Mouse (Mus musculus): ENCODE data around the gene Gfral.
A peak's percentile ranks its signal among the peaks of the same experiment; 100 is the strongest.

The Gfral gene

DNA sequence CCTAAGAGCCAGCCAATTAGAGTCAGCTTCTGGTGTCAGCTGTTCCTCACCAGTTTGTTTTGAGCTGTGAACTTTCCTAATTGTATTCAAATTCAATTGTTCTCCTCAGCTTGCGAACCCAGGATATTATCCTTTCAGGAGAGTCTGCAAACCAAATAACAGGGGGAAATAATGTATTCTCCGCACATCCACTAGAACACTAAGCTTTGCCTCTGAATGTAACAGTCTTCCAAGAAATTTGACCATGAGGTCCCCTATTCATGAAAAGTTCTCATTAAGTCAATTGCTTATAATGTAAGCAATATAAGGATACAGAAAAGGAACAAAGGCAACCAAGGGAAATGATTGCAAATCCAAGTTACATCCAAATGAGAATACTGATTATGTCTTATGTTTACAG lies at the start of gene Gfral:
TSS of gene Gfral (minus strand) at position 101 of the 400 bp plus-strand sequence.
- DNase-seq = no peak

DNA sequence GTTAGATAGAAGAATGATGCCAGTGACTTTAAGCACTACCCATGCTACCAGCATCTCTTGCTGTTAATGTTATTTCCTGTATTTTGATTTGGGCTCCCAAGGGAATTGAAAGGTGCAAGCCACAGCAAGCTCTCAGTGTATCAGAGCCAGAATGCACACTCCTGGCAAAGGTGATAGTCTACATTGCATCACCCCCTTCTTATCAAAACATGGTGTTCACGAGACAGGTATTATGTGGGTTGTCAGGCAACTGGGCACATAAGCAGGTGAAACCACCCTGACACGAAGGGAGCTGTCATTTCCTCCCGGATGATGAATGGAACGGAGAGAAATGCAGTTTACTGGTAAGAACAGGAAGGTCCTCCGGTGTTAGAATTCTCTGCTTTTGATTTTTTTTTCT lies 44.3 kb upstream of the Gfral start:
- DNase-seq = no peak

GRCm38 (mm10) chr9:76252544-76252943 lies 39.1 kb upstream of the Gfral start:
- DNase-seq = no peak

- DNase-seq = no peak
Observed at GRCm38 (mm10) chr9:76252109-76252508, 38.7 kb upstream of the Gfral start.

- DNase-seq = no peak
Observed at GRCm38 (mm10) chr9:76242322-76242721, 28.9 kb upstream of the Gfral start.

- DNase-seq = no peak
Observed at GRCm38 (mm10) chr9:76237946-76238345, 24.5 kb upstream of the Gfral start.

DNA sequence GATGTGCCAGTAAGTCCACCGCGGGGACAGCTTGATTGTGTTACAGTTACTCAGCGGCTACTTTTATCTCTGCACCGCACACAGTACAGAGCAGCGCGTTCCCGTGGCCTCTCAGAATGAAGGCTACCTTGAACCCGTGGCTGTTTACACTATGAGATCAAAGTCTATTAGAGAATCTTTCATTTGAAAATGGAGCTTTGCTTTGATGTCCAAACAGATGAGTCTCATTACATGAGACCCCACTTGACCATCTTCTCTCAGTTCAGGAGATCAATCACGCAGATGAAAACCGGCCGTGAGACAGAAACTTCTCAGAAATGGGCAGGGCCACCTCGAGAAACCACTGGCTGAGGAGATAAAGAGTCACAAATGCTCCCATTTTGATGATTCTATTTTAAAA lies 23.8 kb upstream of the Gfral start:
- DNase-seq = peak; percentile 45

GRCm38 (mm10) chr9:76236626-76237025 lies 23.2 kb upstream of the Gfral start:
- peak; percentile 82 for DNase-seq

DNA sequence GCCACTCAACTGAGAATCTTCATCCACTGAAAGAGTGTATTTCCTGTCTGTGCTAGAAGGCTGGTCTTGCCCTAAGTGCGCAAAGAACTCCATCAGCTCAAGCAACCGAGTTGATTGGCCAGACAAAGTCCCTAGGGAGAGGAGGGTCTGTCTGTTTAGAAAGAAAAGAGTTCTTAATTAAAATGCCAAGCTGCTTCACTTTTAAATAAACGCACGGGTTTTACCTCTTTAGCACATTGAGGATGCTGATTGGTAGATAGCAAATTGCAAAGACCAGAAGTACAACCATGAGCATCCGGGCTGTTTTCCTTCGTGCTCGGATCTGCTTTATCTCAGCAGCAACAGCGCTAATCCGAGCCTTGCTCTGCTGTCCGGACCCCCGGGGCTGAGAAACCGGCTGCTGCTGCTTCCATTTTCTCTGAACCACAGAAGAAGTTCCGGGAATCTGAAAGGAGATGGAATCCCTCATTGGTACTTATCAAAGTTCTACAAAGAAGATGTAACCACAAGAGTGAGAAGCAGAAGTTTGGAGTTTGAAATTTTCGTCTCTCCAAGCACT lies 22.6 kb upstream of the Gfral start:
- peak; percentile 81 for DNase-seq

GRCm38 (mm10) chr9:76234899-76235298 lies 21.4 kb upstream of the Gfral start:
- DNase-seq = peak; percentile 34

DNA sequence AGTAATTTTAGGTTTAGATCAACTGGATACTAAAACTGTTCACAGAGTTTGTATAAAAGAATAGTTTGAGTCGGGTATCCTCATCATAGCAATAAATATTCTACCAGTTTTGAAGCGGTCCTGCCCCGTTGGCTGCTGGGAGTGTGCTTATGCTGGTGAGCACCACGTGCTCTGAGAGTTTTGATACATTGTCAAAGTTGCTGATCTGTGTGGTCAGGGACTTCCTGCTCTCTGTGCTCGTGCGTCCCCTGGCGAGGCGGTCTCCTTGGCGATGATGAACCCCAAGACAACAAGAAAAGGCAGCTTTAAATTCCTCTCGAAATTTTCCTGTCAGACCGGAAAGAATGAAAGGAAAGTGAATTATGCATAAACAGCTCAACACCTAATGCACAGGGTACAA lies 16.9 kb upstream of the Gfral start:
- no peak for DNase-seq

- DNase-seq = no peak
Observed at GRCm38 (mm10) chr9:76217178-76217975, 3.9 kb upstream of the Gfral start.

DNA sequence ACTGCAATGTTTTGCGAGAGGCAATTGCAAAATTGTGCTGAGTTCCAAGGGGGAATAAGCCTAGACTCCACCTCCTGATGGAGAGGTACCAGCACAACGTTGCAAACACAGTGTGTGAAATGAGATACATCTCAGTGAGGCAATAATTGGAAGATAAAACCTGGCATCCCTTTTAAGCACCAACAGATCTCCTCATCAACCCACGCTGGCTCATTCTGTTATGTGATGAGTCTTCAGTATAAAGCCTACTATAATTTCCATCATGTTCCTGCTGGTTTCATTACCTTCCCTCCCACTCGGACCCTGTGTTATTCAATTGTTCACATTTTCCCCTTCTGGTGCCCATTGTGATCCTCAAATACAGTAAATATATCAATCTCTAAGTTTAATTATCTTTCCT lies 1.2 kb upstream of the Gfral start:
- no peak for DNase-seq

- DNase-seq = no peak
Observed at GRCm38 (mm10) chr9:76196917-76197316, 16.5 kb downstream of the Gfral start.

DNA sequence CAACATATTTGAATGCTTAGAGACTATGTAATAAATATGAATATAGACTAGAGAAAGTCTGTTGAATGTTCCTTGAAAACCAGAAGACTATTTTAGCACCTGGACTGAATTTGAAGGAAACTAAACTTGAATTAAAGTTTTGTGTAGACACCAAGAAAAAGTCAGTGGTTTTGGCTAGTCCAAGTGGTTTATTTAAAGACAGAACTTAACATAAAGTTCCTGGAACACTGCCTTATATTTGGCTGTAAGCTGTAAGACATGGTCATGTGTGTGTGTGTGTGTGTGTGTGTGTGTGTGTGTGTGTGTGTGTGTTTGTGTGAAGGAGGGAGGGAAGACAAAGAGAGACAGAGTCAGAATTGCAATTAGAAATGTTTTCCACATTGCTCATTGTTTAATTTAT lies 34.2 kb downstream of the Gfral start:
- DNase-seq = no peak

- no peak for DNase-seq
Observed at GRCm38 (mm10) chr9:76172686-76173295, 40.7 kb downstream of the Gfral start.

GRCm38 (mm10) chr9:76168355-76168754 lies 45.1 kb downstream of the Gfral start:
- DNase-seq = no peak

DNA sequence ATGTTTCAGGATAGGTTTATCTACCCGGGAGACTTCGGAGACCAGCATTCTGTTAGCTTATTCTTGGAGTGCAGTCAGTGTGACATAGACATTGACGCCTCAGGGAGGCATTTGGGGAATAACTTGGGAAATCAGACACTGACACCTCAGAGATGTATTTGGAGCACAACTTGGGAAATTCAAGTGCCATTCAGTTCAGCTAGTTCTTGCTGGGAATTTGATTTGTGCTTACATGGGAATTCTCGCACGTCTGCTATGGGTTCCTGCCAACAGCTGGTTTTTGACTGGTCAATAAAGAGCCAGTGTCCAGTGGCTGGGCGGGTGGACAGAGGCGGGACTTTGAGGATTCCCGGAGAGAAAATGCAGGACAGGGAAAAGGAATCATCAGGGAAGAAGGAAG lies 51.0 kb downstream of the Gfral start:
- no peak for DNase-seq

DNA sequence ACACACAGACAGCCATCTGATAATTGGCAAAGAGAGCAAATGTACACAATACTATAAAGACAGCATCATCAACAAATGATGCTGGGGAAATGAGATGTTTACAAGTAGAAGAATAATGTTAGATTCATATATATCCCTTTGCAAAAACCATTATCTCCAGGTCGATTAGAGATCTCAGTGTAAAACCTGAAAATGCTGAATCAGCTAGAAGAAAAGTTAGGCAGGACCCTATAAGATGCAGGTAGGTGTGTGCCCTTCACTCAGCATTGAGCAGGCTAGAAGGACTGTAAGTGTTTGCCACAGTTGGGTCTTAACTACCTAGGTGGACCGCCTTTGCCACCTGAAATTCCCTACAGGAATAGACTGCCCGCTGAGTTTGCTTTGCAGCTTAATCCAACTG lies 67.9 kb downstream of the Gfral start:
- DNase-seq = no peak

DNA sequence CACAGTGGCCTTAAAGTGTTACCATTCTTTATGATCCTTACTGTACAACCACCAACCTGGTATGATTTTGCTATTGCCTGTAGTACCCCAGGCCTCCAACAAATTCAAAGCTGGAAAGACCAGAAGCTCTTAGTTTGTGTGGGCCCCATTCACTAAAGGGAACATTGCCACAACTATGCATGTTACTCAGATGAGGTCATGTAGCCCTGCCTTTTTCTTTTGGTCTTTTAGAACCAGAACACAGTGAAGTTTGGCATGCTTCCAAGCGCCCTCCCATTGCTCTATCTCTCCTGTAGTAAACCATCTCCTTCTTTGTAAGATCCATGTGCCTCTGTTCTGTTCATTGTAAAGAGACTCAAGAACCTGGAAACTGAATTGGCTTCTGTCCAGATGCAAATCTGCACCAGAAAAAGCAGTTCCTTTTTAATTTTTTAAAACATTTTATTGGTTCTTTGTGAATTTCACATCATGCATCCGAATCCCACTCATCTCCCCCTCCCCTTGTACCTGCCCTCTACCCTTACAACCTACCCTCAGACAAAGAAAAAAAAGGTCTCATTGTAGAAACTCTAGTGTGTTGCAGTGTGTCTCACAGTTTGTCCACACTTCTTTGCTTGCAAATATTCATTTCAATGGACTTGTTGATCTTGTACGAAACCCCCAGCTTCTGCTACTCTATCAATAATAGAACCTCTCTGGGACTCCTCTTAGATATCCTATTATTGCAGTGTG lies 74.9 kb downstream of the Gfral start:
- no peak for DNase-seq

- DNase-seq = no peak
Observed at GRCm38 (mm10) chr9:76134042-76134441, 79.4 kb downstream of the Gfral start.

GRCm38 (mm10) chr9:76129353-76129752 lies 84.1 kb downstream of the Gfral start:
- DNase-seq = no peak

GRCm38 (mm10) chr9:76124249-76124648 lies 89.2 kb downstream of the Gfral start:
- DNase-seq = no peak

DNA sequence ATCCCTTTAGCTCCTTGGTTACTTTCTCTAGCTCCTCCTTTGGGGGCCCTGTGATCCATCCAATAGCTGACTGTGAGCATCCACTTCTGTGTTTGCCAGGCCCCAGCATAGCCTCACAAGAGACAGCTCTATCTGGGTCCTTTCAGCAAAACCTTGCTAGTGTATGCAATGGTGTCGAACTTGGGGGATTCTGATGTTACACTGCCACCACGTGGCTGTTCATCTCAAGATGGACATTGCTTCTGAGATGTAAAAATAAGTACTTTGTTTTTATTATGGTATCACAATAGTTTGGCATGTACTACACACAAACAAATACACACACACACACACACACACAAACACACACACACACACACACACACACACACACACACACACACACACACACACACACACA lies 90.6 kb downstream of the Gfral start:
- DNase-seq = peak; percentile 75
